ENCODE assay signal across 11 mouse cellular contexts in genomic region chr6:83184858-83185435, GRCm38 (mm10). TPM values are rescaled to one million over a fixed set of nuclear protein-coding genes. Genes with fewer than 3 reads are reported as not detected.
DNase-seq lines count a peak whose midpoint lies in the region; ATAC-seq and TF ChIP-seq lines count a peak whose summit lies in the region.
"Had no signal": no experiment of that assay in that cellular context is flagged by ENCODE, and none has a peak within 500 bp of the region (broad histone marks: within the 10 kb centered on the region; RNA-seq: fewer than 3 reads in every experiment).

No protein-coding gene starts in this region.

- in situ Hi-C loops in CH12.LX (cut with MboI; ENCODE audit: low pct_ligation_motif_present, low pct_unique_long_range_greater_than_20kb, low sequenced_read_pairs) = no loop called here

- TF ChIP-seq POLR2A in CH12.LX (IDR thresholded peaks at IDR 0.05; ENCODE audit: low read depth, low read length) = no peak
- no peak for TF ChIP-seq POLR2A in brain, embryonic 14.5 days (IDR thresholded peaks at IDR 0.05; ENCODE audit: borderline replicate concordance, extremely low read depth, insufficient read depth, insufficient read length, poor library complexity, severe bottlenecking)

- no peak overlapping the region for H3K9ac ChIP-seq in hindbrain, embryonic 14.5 days
- H3K9ac ChIP-seq in CH12.LX (ENCODE audit: insufficient read depth, low read depth) = no peak overlapping the region
- H3K9ac ChIP-seq: liver, embryonic 13.5 days had no signal

- H3K36me3 ChIP-seq in hindbrain, embryonic 10.5 days = peaks cover 49% of the 10 kb centered on the region
- peaks cover 54% of the 10 kb centered on the region for H3K36me3 ChIP-seq in hindbrain, embryonic 14.5 days (replicated peaks; ENCODE audit: control insufficient read depth, insufficient read depth)
- H3K36me3 ChIP-seq in CH12.LX (replicated peaks in 1 of 2; ENCODE audit: control insufficient read depth in 1 of 2, insufficient read depth in 1 of 2, low read length in 1 of 2) = peaks cover 34 to 75% of the 10 kb centered on the region in 2 experiments

- peaks cover 44% of the 10 kb centered on the region for H3K4me1 ChIP-seq in hindbrain, embryonic 10.5 days (replicated peaks)
- H3K4me1 ChIP-seq in hindbrain, embryonic 14.5 days (replicated peaks; ENCODE audit: control insufficient read depth, insufficient read depth, low read length) = peaks cover 38% of the 10 kb centered on the region
- no peaks in the 10 kb centered on the region for H3K4me1 ChIP-seq in CH12.LX (ENCODE audit: control insufficient read depth in 1 of 2, insufficient read depth in 2 of 2)

- no peak for TF ChIP-seq EP300 in CH12.LX (IDR thresholded peaks at IDR 0.05; ENCODE audit: low read length)

- H3K79me2 ChIP-seq in CH12.LX (replicated peaks; ENCODE audit: control insufficient read depth, extremely low read depth, insufficient read depth, poor library complexity, severe bottlenecking) = no peaks in the 10 kb centered on the region

- dilution Hi-C loops in CH12.LX (cut with MboI; ENCODE audit: extremely low pct_ligation_motif_present, extremely low pct_unique_long_range_greater_than_20kb, low sequenced_read_pairs) = no loop called here

- H3K27ac ChIP-seq in hindbrain, embryonic 10.5 days = no peak overlapping the region; the same call in 1 of the 2 replicates
- H3K27ac ChIP-seq in hindbrain, embryonic 14.5 days = no peak overlapping the region; the same call in 1 of the 2 replicates
- no peak overlapping the region for H3K27ac ChIP-seq in CH12.LX (ENCODE audit: insufficient read depth, low read depth)
- H3K27ac ChIP-seq: liver, embryonic 13.5 days had no signal

- no peaks in the 10 kb centered on the region for H3K27me3 ChIP-seq in hindbrain, embryonic 10.5 days (ENCODE audit: insufficient read depth, poor library complexity, severe bottlenecking)
- H3K27me3 ChIP-seq in hindbrain, embryonic 14.5 days (ENCODE audit: control insufficient read depth, insufficient read depth, low read length) = no peaks in the 10 kb centered on the region
- H3K27me3 ChIP-seq in CH12.LX (replicated peaks) = no peaks in the 10 kb centered on the region
- H3K27me3 ChIP-seq: liver, embryonic 13.5 days had no signal

- no peak overlapping the region for H3K4me2 ChIP-seq in hindbrain, embryonic 14.5 days (replicated peaks)
- no peak overlapping the region for H3K4me2 ChIP-seq in CH12.LX (ENCODE audit: insufficient read depth, low read depth, poor library complexity, severe bottlenecking)
- H3K4me2 ChIP-seq: liver, embryonic 13.5 days had no signal

- no peak for ATAC-seq in hindbrain, embryonic 14.5 days (ENCODE audit: low FRiP score)

- TF ChIP-seq CTCF in CH12.LX (conservative IDR thresholded peaks at IDR 0.05 in 1 of 2, IDR thresholded peaks at IDR 0.05 in 1 of 2; ENCODE audit: low read depth in 2 of 2, low read length in 2 of 2) = peak in 1 of 2 experiments; percentile 52; a peak in 2 of 4 replicates
- peak; percentile 40; the same call in 1 of the 2 replicates for TF ChIP-seq CTCF in brain, embryonic 14.5 days (IDR thresholded peaks at IDR 0.05; ENCODE audit: borderline replicate concordance, extremely low read depth, insufficient read depth, insufficient read length)

- 89% methylated on average over 3 of the region's 3 CpGs for WGBS in hindbrain, embryonic 10.5 days
- 87% methylated on average over 3 of the region's 3 CpGs for WGBS in hindbrain, embryonic 14.5 days

- H3K4me3 ChIP-seq in hindbrain, embryonic 10.5 days = no peak overlapping the region
- no peak overlapping the region for H3K4me3 ChIP-seq in hindbrain, embryonic 14.5 days (replicated peaks; ENCODE audit: low read length)
- no peak overlapping the region for H3K4me3 ChIP-seq in CH12.LX (replicated peaks in 1 of 3; ENCODE audit: low read depth in 2 of 3, low read length in 2 of 3, poor library complexity in 1 of 3)
- H3K4me3 ChIP-seq: erythroblast, embryonic 14.5 days; liver, embryonic 13.5 days had no signal

- TF ChIP-seq RAD21 in CH12.LX (IDR thresholded peaks at IDR 0.05; ENCODE audit: low read depth, low read length) = peak; percentile 18

- H3K9me3 ChIP-seq in hindbrain, embryonic 10.5 days = no peaks in the 10 kb centered on the region
- no peaks in the 10 kb centered on the region for H3K9me3 ChIP-seq in hindbrain, embryonic 14.5 days (ENCODE audit: control insufficient read depth, low read length)
- no peaks in the 10 kb centered on the region for H3K9me3 ChIP-seq in CH12.LX (replicated peaks; ENCODE audit: low read length)
- H3K9me3 ChIP-seq: liver, embryonic 13.5 days had no signal

- DNase-seq in hindbrain, embryonic 10.5 days (ENCODE audit: low spot score) = peak; percentile 25
- no peak for DNase-seq in hindbrain, embryonic 14.5 days (ENCODE audit: low spot score)
- DNase-seq in CH12.LX (ENCODE audit: extremely low read depth) = peak; percentile 21
- peak; percentile 30 for DNase-seq in brain, embryonic 14.5 days (ENCODE audit: low read depth)
- DNase-seq in induced T-regulatory cell, adult 2 months (ENCODE audit: low read depth) = peak; percentile 40
- DNase-seq in spleen, postnatal 10 days (ENCODE audit: low spot score in 2 of 2) = no peak
- no peak for DNase-seq in frontal cortex, postnatal 14 days (ENCODE audit: low spot score in 2 of 2)
- DNase-seq in kidney, adult 18-20 months = no peak
- DNase-seq: liver, embryonic 13.5 days had no signal

TF ChIP-seq in CH12.LX, 34 proteins besides CTCF, POLR2A, EP300 and RAD21:
- TF ChIP-seq UBTF (IDR thresholded peaks at IDR 0.05; ENCODE audit: low read depth, low read length) (no peak), SMC3 (IDR thresholded peaks at IDR 0.05; ENCODE audit: low read depth, low read length) (peak; percentile 52)

RNA-seq across cellular contexts. Expression of gene Dctn1, which starts 19.2 kb away (rescaled TPM):
- polyA plus RNA-seq in hindbrain, embryonic 10.5 days (2016; fragmentation: Nextera tagmentation; extraction: Ambion mirVana) = 121 and 140 TPM in 2 replicates
- polyA plus RNA-seq in hindbrain, embryonic 14.5 days (2014; fragmentation: Nextera tagmentation; extraction: Ambion mirVana) = 147 and 155 TPM in 2 replicates
- total RNA-seq in CH12.LX (2012; rRNA removed) = 17.8 and 19.8 TPM in 2 replicates
- total RNA-seq in CH12.LX (2014; rRNA removed) = 12.2 and 12.8 TPM in 2 replicates
- polyA plus RNA-seq in CH12.LX (2012; ENCODE audit: insufficient read length, low read depth) = 36.4 and 37.3 TPM in 2 replicates
- polyA plus RNA-seq in brain, embryonic 14.5 days (2012; rRNA removed) = 217 and 252 TPM in 2 replicates

RNA-seq across cellular contexts. Expression of gene 1700003E16Rik, which starts 28.7 kb away (rescaled TPM):
- polyA plus RNA-seq in hindbrain, embryonic 10.5 days (2016; fragmentation: Nextera tagmentation; extraction: Ambion mirVana) = 3.1 and 6.0 TPM in 2 replicates
- 7.1 and 7.5 TPM in 2 replicates for polyA plus RNA-seq in hindbrain, embryonic 14.5 days (2014; fragmentation: Nextera tagmentation; extraction: Ambion mirVana)
- total RNA-seq in CH12.LX (2012; rRNA removed) (0.34 and 0.38 TPM in 2 replicates), CH12.LX (2014; rRNA removed) (not detected in 2 replicates)
- polyA plus RNA-seq in CH12.LX (2012; ENCODE audit: insufficient read length, low read depth) = 0.23 and 0.25 TPM in 2 replicates
- polyA plus RNA-seq in brain, embryonic 14.5 days (2012; rRNA removed) = 2.9 and 4.1 TPM in 2 replicates
- polyA plus RNA-seq: erythroblast, embryonic 14.5 days; inflammation-experienced regulatory T-cells, adult 6 months had no signal

RNA-seq across cellular contexts. Expression of gene Wdr54, which starts 28.8 kb away (rescaled TPM):
- 14.2 and 15.9 TPM in 2 replicates for polyA plus RNA-seq in hindbrain, embryonic 10.5 days (2016; fragmentation: Nextera tagmentation; extraction: Ambion mirVana)
- 17.8 and 18.0 TPM in 2 replicates for polyA plus RNA-seq in hindbrain, embryonic 14.5 days (2014; fragmentation: Nextera tagmentation; extraction: Ambion mirVana)
- total RNA-seq in CH12.LX (2012; rRNA removed) (4.7 and 10.3 TPM in 2 replicates), CH12.LX (2014; rRNA removed) (4.9 and 7.8 TPM in 2 replicates)
- 1.7 and 1.9 TPM in 2 replicates for polyA plus RNA-seq in CH12.LX (2012; ENCODE audit: insufficient read length, low read depth)
- polyA plus RNA-seq in brain, embryonic 14.5 days (2012; rRNA removed) = 21.2 and 31.4 TPM in 2 replicates

RNA-seq across cellular contexts. Expression of gene Slc4a5, which starts 34.7 kb away (rescaled TPM):
- 1.1 and 5.3 TPM in 2 replicates for polyA plus RNA-seq in hindbrain, embryonic 10.5 days (2016; fragmentation: Nextera tagmentation; extraction: Ambion mirVana)
- polyA plus RNA-seq in hindbrain, embryonic 14.5 days (2014; fragmentation: Nextera tagmentation; extraction: Ambion mirVana) = 3.5 and 4.8 TPM in 2 replicates
- total RNA-seq in CH12.LX (2012; rRNA removed) = 0.13 and 0.38 TPM in 2 replicates
- total RNA-seq in CH12.LX (2014; rRNA removed) = not detected in 2 replicates
- polyA plus RNA-seq in CH12.LX (2012; ENCODE audit: insufficient read length, low read depth) = 0.21 TPM in 1 of 2 replicates, not detected in the other
- 2.1 and 7.0 TPM in 2 replicates for polyA plus RNA-seq in brain, embryonic 14.5 days (2012; rRNA removed)

RNA-seq across cellular contexts. Expression of gene Rtkn, which starts 49.7 kb away (rescaled TPM):
- polyA plus RNA-seq in hindbrain, embryonic 10.5 days (2016; fragmentation: Nextera tagmentation; extraction: Ambion mirVana) = 40.5 and 46.4 TPM in 2 replicates
- 8.9 and 9.8 TPM in 2 replicates for polyA plus RNA-seq in hindbrain, embryonic 14.5 days (2014; fragmentation: Nextera tagmentation; extraction: Ambion mirVana)
- total RNA-seq in CH12.LX (2012; rRNA removed) = 0.59 and 0.68 TPM in 2 replicates
- total RNA-seq in CH12.LX (2014; rRNA removed) = 0.54 and 1.3 TPM in 2 replicates
- 0.47 and 0.78 TPM in 2 replicates for polyA plus RNA-seq in CH12.LX (2012; ENCODE audit: insufficient read length, low read depth)
- polyA plus RNA-seq in brain, embryonic 14.5 days (2012; rRNA removed) = 28.9 and 30.7 TPM in 2 replicates

Comparison
In these comparisons a context has a peak if more than half of its experiments do, and no peak if none do; other contexts are left out.
1. DNase-seq: peak in hindbrain, embryonic 10.5 days (single experiment), CH12.LX (single experiment), brain, embryonic 14.5 days (single experiment) and induced T-regulatory cell, adult 2 months (single experiment); none in hindbrain, embryonic 14.5 days (single experiment), spleen, postnatal 10 days (0 of 2), frontal cortex, postnatal 14 days (0 of 2) and kidney, adult 18-20 months (single experiment).